Mouse (Mus musculus) gastrocnemius, adult 2 months (tissue): ENCODE measurements around the gene Hpf1. TPM values are rescaled to one million over a fixed set of nuclear protein-coding genes. Genes with fewer than 3 reads are reported as not detected.

ENCODE experiments used
- DNase-seq: peaks from one replicate; pipeline ENCODE4 v3.0.0; 2022
- H3K27ac ChIP-seq: fragments of 200-600 bp; 2 replicates; pipeline ENCODE4 v1.8.1; 2022; ENCODE audit warnings: mild to moderate bottlenecking
- H3K4me3 ChIP-seq: fragments of 200-600 bp; 2 replicates; pipeline ENCODE4 v1.8.1; 2022; ENCODE audit warnings: mild to moderate bottlenecking, moderate library complexity
- CTCF ChIP-seq: fragments of 200-600 bp; IDR thresholded peaks from 2 replicates; pipeline ENCODE4 v1.8.1; 2022; ENCODE audit warnings: antibody characterized with exemption, mild to moderate bottlenecking, moderate library complexity
- intact Hi-C: fragments of 180-260 bp; cut with DNase I; formaldehyde crosslinking; loops from one replicate; pipeline ENCODE4 v1.15.1; 2025
- long read RNA-seq, 2 experiments: library from polyadenylated mRNA; stranded (forward); transcript quantifications; one replicate each; pipeline ENCODE4 v2.0.0; 2021
- total RNA-seq, 2 experiments: library from RNA; stranded (reverse); gene quantifications; 2 replicates each; pipeline ENCODE4 v1.2.3; 2021

Gene Hpf1
- total RNA-seq = 1 to 10 TPM; 6.0 to 7.9 TPM
- long read RNA-seq, experiment 1, transcript Hpf1-201 (8 exons, 1,191 nt) = major isoform, 11 of 14 reads
- long read RNA-seq, experiment 1, partial matches to known transcripts = 0 of 14 reads
- long read RNA-seq, experiment 1, other reads (novel, unspliced or antisense) = 1 of 14 reads
- long read RNA-seq, experiment 2, transcript Hpf1-201 (8 exons, 1,191 nt) = major isoform, 6 of 9 reads
- long read RNA-seq, experiment 2, partial matches to known transcripts = 1 of 9 reads
- long read RNA-seq, experiment 2, other reads (novel, unspliced or antisense) = 1 of 9 reads

DNA sequence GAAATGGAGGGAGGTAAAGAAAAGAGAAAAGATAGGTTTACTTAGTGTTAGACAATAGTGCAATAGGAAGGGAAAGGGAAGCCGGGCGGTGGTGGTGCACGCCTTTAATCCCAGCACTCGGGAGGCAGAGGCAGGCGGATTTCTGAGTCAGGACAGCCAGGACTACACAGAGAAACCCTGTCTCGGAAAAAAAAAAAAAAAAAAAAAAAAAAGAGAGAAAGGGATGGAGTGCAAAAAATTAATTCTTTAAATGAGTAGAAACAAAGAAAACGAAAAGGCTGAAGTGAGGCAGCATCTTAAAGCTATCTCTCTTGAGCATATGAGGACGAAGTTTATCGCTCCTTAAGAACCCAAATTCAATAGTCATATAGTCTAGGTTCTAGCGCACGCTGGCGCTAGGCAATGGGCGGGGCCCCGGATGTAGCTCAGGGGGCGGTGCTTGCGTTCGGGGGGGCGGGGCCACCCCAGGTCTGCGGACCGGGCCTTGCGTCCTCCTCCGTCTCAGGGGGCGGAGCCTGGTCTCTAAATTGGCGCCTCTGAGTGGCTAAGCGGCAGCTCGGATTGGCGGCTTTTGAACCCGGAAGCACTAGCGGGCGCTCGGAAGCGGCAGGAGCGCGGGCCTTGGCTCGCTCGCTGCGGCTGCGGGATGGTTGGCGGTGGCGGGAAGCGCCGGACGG, at the start of gene Hpf1:
TSS of gene Hpf1 (plus strand) at position 576 of the 677 bp plus-strand sequence.
- Histone ChIP-seq H3K27ac (peak within 1 kb of the TSS; percentile 72), H3K4me3 (peak within 1 kb of the TSS; percentile 94)
- no peak for TF ChIP-seq CTCF
- peak; percentile 98 for DNase-seq
- intact Hi-C loops = loop anchor here (5.0 kb wide), 1 partner anchor 92 kb away; the partner anchor contains the start of gene Clcn3

DNA sequence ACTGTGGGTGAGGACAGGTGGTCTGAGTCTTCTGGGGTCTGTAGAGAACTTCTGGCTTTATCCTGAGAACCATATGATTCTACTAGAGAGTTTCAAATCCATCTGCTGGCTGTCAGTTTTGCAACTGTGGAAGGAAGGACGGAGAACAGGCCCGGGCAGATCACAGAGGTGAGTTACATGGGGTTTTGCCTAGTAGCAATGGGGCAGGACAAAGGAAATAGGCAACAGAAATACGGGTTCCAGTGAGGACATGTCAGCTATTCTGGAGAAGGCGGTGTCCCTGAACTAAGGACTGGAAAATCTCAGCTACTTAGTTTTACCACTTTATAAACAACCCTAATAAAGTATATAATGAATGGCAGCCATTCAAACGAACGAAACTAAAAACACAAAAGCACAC, 47.8 kb upstream of the Hpf1 start:
- no peak for TF ChIP-seq CTCF
- DNase-seq = no peak
- intact Hi-C loops = no loop called here
- no peak overlapping the region for H3K27ac ChIP-seq
- H3K4me3 ChIP-seq = no peak overlapping the region

- no peak overlapping the region for H3K27ac ChIP-seq
- TF ChIP-seq CTCF = no peak
- no peak for DNase-seq
- no peak overlapping the region for H3K4me3 ChIP-seq
- intact Hi-C loops = no loop called here
These were observed 32.7 kb upstream of the Hpf1 start for GRCm38 (mm10) chr8:60857559-60857958.

DNA sequence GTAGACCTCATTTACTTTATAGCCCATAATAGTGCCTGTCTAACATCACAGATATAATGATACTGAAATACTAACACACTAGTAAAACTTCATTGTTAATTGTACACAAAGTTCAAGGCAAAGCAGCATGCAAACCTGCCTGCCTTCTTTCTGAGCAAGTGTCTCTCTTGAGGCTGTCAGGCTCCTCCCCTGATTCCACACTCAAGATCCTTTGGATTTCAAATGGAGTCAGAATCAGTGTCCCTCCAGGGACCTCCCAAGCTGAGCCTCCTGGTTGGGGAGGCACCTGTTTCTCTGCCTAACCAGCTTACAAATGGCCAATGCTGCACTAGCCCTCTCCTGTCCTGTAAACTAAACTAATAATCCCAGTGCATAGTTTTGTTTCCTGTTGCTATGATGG, 32.1 kb upstream of the Hpf1 start:
- intact Hi-C loops = no loop called here
- no peak for TF ChIP-seq CTCF
- no peak overlapping the region for H3K27ac ChIP-seq

GRCm38 (mm10) chr8:60858911-60859476, 31.2 kb upstream of the Hpf1 start:
- Histone ChIP-seq H3K27ac (no peak overlapping the region), H3K4me3 (no peak overlapping the region)
- TF ChIP-seq CTCF = no peak
- intact Hi-C loops = no loop called here
- DNase-seq = no peak

More for the DNA sequence above, 32.1 kb upstream of the Hpf1 start:
- no peak for DNase-seq
- H3K4me3 ChIP-seq = no peak overlapping the region

DNA sequence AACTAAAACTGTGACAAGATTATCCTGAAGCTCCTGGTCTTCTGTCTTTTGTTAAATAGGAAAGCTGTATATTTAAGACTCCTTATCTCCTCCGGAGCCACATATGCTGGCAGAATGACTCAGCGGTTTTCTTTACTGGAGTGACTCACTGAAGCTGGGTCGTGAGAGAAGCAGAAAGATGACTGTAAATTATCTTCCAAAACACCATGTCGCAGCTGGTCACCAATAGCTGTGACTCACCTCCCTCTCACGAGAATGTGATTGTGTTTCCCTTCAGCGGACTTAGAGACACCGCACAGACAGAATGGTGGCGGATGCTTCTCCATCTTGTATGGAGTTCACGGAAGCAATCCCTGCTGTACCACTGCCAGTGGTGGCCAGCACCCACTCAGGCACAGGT, 30.6 kb upstream of the Hpf1 start:
- DNase-seq = no peak
- TF ChIP-seq CTCF = no peak
- no peak overlapping the region for H3K27ac ChIP-seq
- H3K4me3 ChIP-seq = no peak overlapping the region
- intact Hi-C loops = no loop called here

GRCm38 (mm10) chr8:60860749-60861148, 29.5 kb upstream of the Hpf1 start:
- TF ChIP-seq CTCF = no peak
- intact Hi-C loops = no loop called here
- H3K27ac ChIP-seq = no peak overlapping the region

DNA sequence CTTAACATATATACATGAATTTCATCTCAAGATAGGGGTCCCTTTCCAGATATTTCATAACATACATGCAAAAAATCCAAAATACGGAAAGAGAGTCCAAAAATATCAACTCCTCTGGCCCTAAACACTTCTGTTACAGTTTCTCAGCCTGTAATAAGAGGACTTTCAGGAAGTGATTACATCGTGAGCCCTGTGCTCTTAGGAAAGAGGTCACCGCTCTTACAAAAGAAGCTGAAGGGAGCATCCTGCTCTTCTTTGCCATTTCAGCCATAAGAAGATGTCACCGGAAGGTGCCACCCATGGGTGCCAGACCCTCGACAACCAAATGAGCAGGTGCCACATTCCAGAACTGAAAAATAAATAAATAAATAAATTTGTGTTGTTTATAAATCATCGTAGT, 28.4 kb upstream of the Hpf1 start:
- TF ChIP-seq CTCF = no peak
- DNase-seq = no peak
- no peak overlapping the region for H3K27ac ChIP-seq
- H3K4me3 ChIP-seq = no peak overlapping the region
- intact Hi-C loops = no loop called here

More at GRCm38 (mm10) chr8:60860749-60861148, 29.5 kb upstream of the Hpf1 start:
- H3K4me3 ChIP-seq = no peak overlapping the region
- DNase-seq = no peak

- DNase-seq = no peak
- no peak overlapping the region for H3K4me3 ChIP-seq
- H3K27ac ChIP-seq = no peak overlapping the region
- intact Hi-C loops = loop anchor here (1.0 to 5.0 kb wide), 2 partner anchors 233 to 248 kb away; partner anchors contain the start of gene Mfap3l
- no peak for TF ChIP-seq CTCF
These were observed 25.3 kb upstream of the Hpf1 start for GRCm38 (mm10) chr8:60864875-60865274.

DNA sequence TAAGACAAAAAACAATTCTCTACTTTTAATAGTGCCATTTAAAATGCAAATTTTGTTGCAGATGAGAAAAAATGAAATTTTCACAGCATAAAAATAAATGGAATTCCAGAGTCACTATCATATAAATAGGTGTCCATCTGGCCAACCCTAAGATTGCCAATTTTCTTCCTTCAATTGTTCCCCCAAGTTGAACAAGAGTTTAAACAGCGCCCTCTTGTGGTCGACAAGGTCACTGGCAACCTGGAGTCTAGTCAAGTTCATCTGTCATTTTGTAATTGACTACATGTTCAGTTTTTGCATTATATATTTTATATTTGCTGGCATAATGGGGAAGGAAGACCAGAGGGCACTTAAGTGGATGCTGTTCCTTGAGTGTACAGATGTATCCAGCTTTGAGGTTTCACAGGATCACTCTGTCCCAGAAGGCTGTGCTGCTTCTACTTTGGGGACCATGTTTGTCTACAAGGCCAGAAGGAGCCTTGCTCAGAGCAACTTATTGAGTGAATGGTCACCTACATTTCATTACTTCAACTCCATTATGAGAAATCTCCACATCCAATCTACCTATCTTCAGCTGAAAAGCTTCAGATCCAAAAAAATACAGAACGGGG, 24.6 kb upstream of the Hpf1 start:
- intact Hi-C loops = loop anchor here (1.0 to 5.0 kb wide), 3 partner anchors 233 to 361 kb away; partner anchors contain the start of genes Aadat and Mfap3l
- peak; percentile 37 for DNase-seq
- TF ChIP-seq CTCF = peak; percentile 93

DNA sequence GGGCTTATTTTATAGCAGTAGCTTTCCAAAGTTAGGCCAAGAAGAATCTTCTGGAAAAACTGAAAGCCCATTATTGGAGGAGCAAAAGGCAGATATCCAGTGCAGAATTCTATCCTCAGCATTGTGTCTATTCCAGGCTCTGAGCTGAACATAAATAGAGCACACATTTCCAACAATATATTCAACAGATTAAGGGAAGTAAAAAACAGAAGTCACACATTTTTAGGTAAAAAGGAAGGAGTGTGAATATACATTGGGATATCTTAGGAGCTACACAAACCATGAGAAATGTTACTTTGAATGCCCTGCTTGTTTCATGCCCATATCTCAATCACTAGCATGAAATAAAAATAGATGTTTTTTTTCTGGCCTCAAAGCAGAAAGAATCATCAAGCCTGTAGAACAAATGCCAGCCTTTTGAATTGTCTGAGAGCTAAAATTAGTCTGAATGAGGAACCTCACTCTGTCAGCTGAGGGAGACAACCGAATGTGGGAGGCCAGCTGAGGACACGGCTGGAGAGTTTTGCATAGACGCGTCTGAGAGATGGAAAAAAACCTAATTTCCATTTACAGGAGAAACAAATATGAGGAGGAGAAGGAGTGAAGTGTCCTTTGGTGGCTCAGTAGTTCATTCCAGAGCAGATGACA, 22.6 kb upstream of the Hpf1 start:
- no peak for TF ChIP-seq CTCF
- no peak overlapping the region for H3K27ac ChIP-seq
- H3K4me3 ChIP-seq = no peak overlapping the region
- no peak for DNase-seq
- intact Hi-C loops = loop anchor here (2.0 to 5.0 kb wide), 2 partner anchors 235 to 363 kb away; partner anchors contain the start of genes Aadat and Mfap3l

More for the DNA sequence above, 24.6 kb upstream of the Hpf1 start:
- H3K27ac ChIP-seq = no peak overlapping the region
- no peak overlapping the region for H3K4me3 ChIP-seq
